ENCODE assay signal across 8 mouse cellular contexts in the genomic region with DNA sequence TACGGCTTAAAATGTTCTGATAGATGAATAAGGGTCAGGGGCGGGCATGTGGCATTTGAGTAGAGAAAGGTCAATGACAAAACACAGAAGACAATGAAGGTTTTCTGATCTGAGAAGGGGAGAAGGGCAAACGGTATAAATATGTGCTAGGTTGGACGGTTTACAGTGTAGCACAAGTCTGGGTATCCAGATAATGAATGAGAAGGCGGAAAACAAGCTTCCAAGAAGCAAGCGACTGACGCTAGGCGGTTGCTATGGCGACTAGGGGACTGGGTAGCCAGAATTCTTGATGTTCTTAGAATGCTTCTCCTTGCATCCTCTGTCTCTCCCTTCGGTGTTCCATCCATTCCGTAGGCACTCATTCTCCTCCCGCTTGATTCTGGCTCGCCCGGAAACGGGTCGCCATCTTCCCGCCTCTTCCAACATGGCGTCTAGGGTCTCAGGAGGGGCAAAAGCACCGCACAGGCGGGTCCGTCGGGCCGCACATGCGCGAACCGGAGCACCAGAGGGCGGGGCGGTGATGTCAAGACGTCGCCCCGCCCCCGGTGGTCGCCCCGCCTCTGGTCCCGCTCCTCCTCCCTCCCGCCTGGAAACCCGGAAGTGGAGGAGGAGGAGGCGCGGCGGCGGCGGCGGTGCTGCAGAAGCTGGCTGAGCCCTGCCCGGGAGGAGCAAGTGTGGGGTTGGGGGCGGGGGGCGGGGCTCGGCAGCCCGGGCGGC. TPM values are rescaled to one million over a fixed set of nuclear protein-coding genes. Genes with fewer than 3 reads are reported as not detected.
DNase-seq lines count a peak whose midpoint lies in the region; ATAC-seq and TF ChIP-seq lines count a peak whose summit lies in the region.

A gene (plus strand): TSS at position 600 of the 717 bp plus-strand sequence.

- H3K27me3 ChIP-seq in forebrain, embryonic 15.5 days: no peaks in the 10 kb centered on the region

- intact Hi-C loops in heart, postnatal 25 days (cut with DNase I): loop anchor here (2.0 to 5.0 kb wide), 3 partner anchors 68 to 111 kb away; a partner anchor contains a TSS

- no peaks in the 10 kb centered on the region for H3K9me3 ChIP-seq in ES-E14 (ENCODE audit: control insufficient read depth, insufficient read depth, low read depth, low read length)
- no peaks in the 10 kb centered on the region for H3K9me3 ChIP-seq in forebrain, embryonic 15.5 days

- no peaks in the 10 kb centered on the region for H3K36me3 ChIP-seq in ES-E14 (ENCODE audit: control insufficient read depth, insufficient read depth, low read length, poor library complexity, severe bottlenecking)
- H3K36me3 ChIP-seq in forebrain, embryonic 15.5 days: no peaks in the 10 kb centered on the region

- peak within 1 kb of the TSS; percentile 81 for H3K9ac ChIP-seq in ES-E14 (ENCODE audit: insufficient read depth, low read depth, low read length, poor library complexity, severe bottlenecking)
- peak within 1 kb of the TSS; percentile 77 for H3K9ac ChIP-seq in forebrain, embryonic 15.5 days (replicated peaks)

- H3K4me1 ChIP-seq in ES-E14 (ENCODE audit: control insufficient read depth in 2 of 2, insufficient read depth in 2 of 2, low read length in 2 of 2, poor library complexity in 1 of 2): peaks cover 0 to 3% of the 10 kb centered on the region in 2 experiments; a peak in 2 of 4 replicates
- peaks cover 14% of the 10 kb centered on the region for H3K4me1 ChIP-seq in forebrain, embryonic 15.5 days
- H3K4me1 ChIP-seq in lung, adult 2 months (ENCODE audit: control insufficient read depth, insufficient read depth, low read length): peaks cover 7% of the 10 kb centered on the region

- peak within 1 kb of the TSS; percentile 80 to 82 for H3K4me3 ChIP-seq in ES-E14 (ENCODE audit: insufficient read depth in 1 of 2, low read depth in 1 of 2, low read length in 2 of 2, poor library complexity in 1 of 2, severe bottlenecking in 1 of 2)
- peak within 1 kb of the TSS; percentile 78 for H3K4me3 ChIP-seq in forebrain, embryonic 15.5 days
- H3K4me3 ChIP-seq in lung, adult 2 months (replicated peaks; ENCODE audit: extremely low read depth, low read depth, low read length): peak within 1 kb of the TSS; percentile 98

- in situ Hi-C loops in ES-E14 (cut with MboI; ENCODE audit: low sequenced_read_pairs in 2 of 2, unreplicated experiment in 2 of 2): no loop called here

- ATAC-seq in forebrain, embryonic 15.5 days (replicated peaks): peak; percentile 97
- peak; percentile 86 for ATAC-seq in neutrophil, adult 5-6 weeks (ENCODE audit: extremely low read depth, insufficient number of reproducible peaks, low FRiP score, poor library complexity, severe bottlenecking)

- TF ChIP-seq POLR2A in lung, adult 2 months (IDR thresholded peaks at IDR 0.05; ENCODE audit: borderline replicate concordance, extremely low read depth, low read depth, low read length): peak; percentile 68; the same call in 1 of the 2 replicates

- peak within 1 kb of the TSS; percentile 80 for H3K4me2 ChIP-seq in forebrain, embryonic 15.5 days (replicated peaks)

- peak; percentile 91 for DNase-seq in ES-E14 (ENCODE audit: low read depth, low spot score)
- peak; percentile 97 for DNase-seq in cerebellum, adult 11-12 months
- DNase-seq in heart, postnatal 25 days (ENCODE audit: low spot score): peak; percentile 95
- peak; percentile 96 to 99 for DNase-seq in layer of hippocampus, adult 18-20 months (ENCODE audit: low spot score in 2 of 2)
- peak; percentile 94 for DNase-seq in lung, adult 2 months
- peak; percentile 93 to 94 for DNase-seq in thymus, adult 18-20 months

- no peak for TF ChIP-seq CTCF in lung, adult 2 months (IDR thresholded peaks at IDR 0.05; ENCODE audit: insufficient read depth, low read length)

- 5% methylated on average over 43 of the region's 49 CpGs for WGBS in forebrain, embryonic 15.5 days
- WGBS in lung, adult 2 months: 5% methylated on average over 49 of the region's 49 CpGs

- peak within 1 kb of the TSS; percentile 65 for H3K27ac ChIP-seq in ES-E14 (ENCODE audit: insufficient read depth, low read depth, low read length, poor library complexity, severe bottlenecking)
- peak within 1 kb of the TSS; percentile 93 for H3K27ac ChIP-seq in forebrain, embryonic 15.5 days (replicated peaks)

TF ChIP-seq in ES-E14, 5 proteins besides CTCF, POLR2A, EP300 and RAD21:
- TF ChIP-seq ZC3H11A (IDR thresholded peaks at IDR 0.05; ENCODE audit: borderline replicate concordance, low read depth, low read length) (no peak), MAFK (IDR thresholded peaks at IDR 0.05; ENCODE audit: insufficient read depth, low read depth, low read length) (no peak), HCFC1 (IDR thresholded peaks at IDR 0.05; ENCODE audit: borderline replicate concordance, insufficient read depth, low read length) (peak; percentile 30; the same call in 1 of the 2 replicates), ZNF384 (IDR thresholded peaks at IDR 0.05; ENCODE audit: low read depth, low read length) (no peak)

RNA-seq across cellular contexts. Expression of the gene that starts here (rescaled TPM):
- total RNA-seq in ES-E14 (2012; rRNA removed): 21.7 and 24.8 TPM in 2 replicates
- 25.5 and 25.6 TPM in 2 replicates for polyA plus RNA-seq in forebrain, embryonic 15.5 days (2015; fragmentation: Nextera tagmentation; extraction: Ambion mirVana)
- 10 to 100 TPM in 1 of 2 experiments, 1 to 10 TPM in 1; 8.4 to 10.2 TPM for total RNA-seq in heart, postnatal 25 days (2021)
- total RNA-seq in layer of hippocampus, adult 18-20 months (2021): 10 to 100 TPM; 80.3 to 81.6 TPM
- 22.8 and 31.2 TPM in 2 replicates for polyA plus RNA-seq in lung, adult 2 months (2012; rRNA removed)
- total RNA-seq in neutrophil, adult 5-6 weeks (2017): 60.7 and 62.0 TPM in 2 replicates

Comparison
In these comparisons a context has a peak if more than half of its experiments do, and no peak if none do; other contexts are left out.
1. Peak in every context shown above with its lines: DNase-seq, ATAC-seq, H3K4me3 ChIP-seq and H3K27ac ChIP-seq.